15 mouse cellular contexts compared by ENCODE assay signal in genomic region chr10:47028765-47029164, GRCm38 (mm10).
"Had no signal": no experiment of that assay in that cellular context is flagged by ENCODE, and none has a peak within 500 bp of the region (broad histone marks: within the 10 kb centered on the region; RNA-seq: fewer than 3 reads in every experiment).

No protein-coding gene starts in this region.

- H3K4me3 ChIP-seq: neural tube, embryonic 15.5 days; stomach, embryonic 15.5 days had no signal

- H3K9ac ChIP-seq: neural tube, embryonic 15.5 days; stomach, embryonic 15.5 days had no signal

- H3K27me3 ChIP-seq: neural tube, embryonic 15.5 days; stomach, embryonic 15.5 days had no signal

- H3K4me2 ChIP-seq: neural tube, embryonic 15.5 days; stomach, embryonic 15.5 days had no signal

- H3K4me1 ChIP-seq: neural tube, embryonic 15.5 days; stomach, embryonic 15.5 days had no signal

- H3K27ac ChIP-seq: neural tube, embryonic 15.5 days; stomach, embryonic 15.5 days; stomach, postnatal 0 days had no signal

- H3K9me3 ChIP-seq: neural tube, embryonic 15.5 days; stomach, embryonic 15.5 days had no signal

- H3K36me3 ChIP-seq: neural tube, embryonic 15.5 days; stomach, embryonic 15.5 days had no signal

- DNase-seq: retina, postnatal 1 day; right cerebral cortex, adult 18-20 months; right cerebral cortex, postnatal 14 days; right cerebral cortex, postnatal 25 days; right cerebral cortex, postnatal 4 days; spleen, adult 18-20 months; thymus, adult 18-20 months; thymus, adult 2 months; thymus, postnatal 14 days; thymus, postnatal 25 days; thymus, postnatal 36 days; thymus, postnatal 4 days had no signal
